9 mouse cellular contexts compared by ENCODE assay signal in the genomic region with DNA sequence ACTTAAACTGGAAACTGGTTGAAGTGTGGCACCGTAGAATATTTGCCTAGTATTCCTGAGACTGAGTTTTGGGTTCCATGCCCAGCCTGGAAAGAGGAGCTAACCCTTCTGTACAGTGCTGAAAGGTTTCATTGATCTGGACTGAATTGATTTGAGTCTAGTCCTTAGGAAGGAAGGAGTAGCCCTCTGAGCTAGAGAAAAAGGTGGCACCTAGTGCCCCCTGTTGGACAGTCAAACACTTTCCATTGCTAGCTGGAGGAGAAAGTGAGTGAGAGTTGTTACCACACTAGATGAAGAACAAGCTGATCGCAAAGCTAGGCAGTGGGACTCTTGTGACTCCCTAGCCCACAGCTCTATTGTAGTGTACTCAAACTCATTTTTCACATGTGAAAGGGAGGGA. TPM values are rescaled to one million over a fixed set of nuclear protein-coding genes. Genes with fewer than 3 reads are reported as not detected.
DNase-seq lines count a peak whose midpoint lies in the region; TF ChIP-seq lines count a peak whose summit lies in the region.
"Had no signal": no experiment of that assay in that cellular context is flagged by ENCODE, and none has a peak within 500 bp of the region (broad histone marks: within the 10 kb centered on the region; RNA-seq: fewer than 3 reads in every experiment).

No protein-coding gene starts in this region.

- no peaks in the 10 kb centered on the region; the same call in 1 of the 2 replicates for H3K36me3 ChIP-seq in heart, adult 2 months (ENCODE audit: control insufficient read depth, insufficient read depth, low read length)
- H3K36me3 ChIP-seq: neural tube, embryonic 13.5 days had no signal

- DNase-seq in heart, adult 2 months = no peak
- no peak for DNase-seq in heart, adult 9 months (ENCODE audit: low spot score in 2 of 2)
- DNase-seq in A20 (ENCODE audit: low read depth, low spot score) = peak; percentile 70
- peak; percentile 92 for DNase-seq in ZHBTc4 (ENCODE audit: low read depth, low spot score)
- DNase-seq in lung, adult 2 months = no peak
- DNase-seq in ovary, postnatal 36 days (ENCODE audit: low spot score) = no peak
- DNase-seq in spleen, postnatal 4 days (ENCODE audit: low spot score in 2 of 2) = no peak
- no peak for DNase-seq in gastrocnemius, postnatal 25 days

- H3K79me2 ChIP-seq in heart, adult 2 months (replicated peaks; ENCODE audit: control insufficient read depth, insufficient read depth, low read length) = no peaks in the 10 kb centered on the region

- H3K27me3 ChIP-seq in heart, adult 2 months (ENCODE audit: control insufficient read depth, insufficient read depth, low read length) = no peaks in the 10 kb centered on the region
- H3K27me3 ChIP-seq: neural tube, embryonic 13.5 days had no signal

- no peak overlapping the region for H3K9ac ChIP-seq in heart, adult 2 months (ENCODE audit: low read depth, low read length)
- H3K9ac ChIP-seq: neural tube, embryonic 13.5 days had no signal

- no peak overlapping the region for H3K27ac ChIP-seq in heart, adult 2 months
- H3K27ac ChIP-seq: neural tube, embryonic 13.5 days had no signal

- no peaks in the 10 kb centered on the region; the same call in 1 of the 2 replicates for H3K4me1 ChIP-seq in heart, adult 2 months (ENCODE audit: control insufficient read depth, insufficient read depth, low read length)
- no peaks in the 10 kb centered on the region for H3K4me1 ChIP-seq in lung, adult 2 months (ENCODE audit: control insufficient read depth, insufficient read depth, low read length)

- WGBS in heart, adult 2 months = 50% methylated on average over 2 of the region's 2 CpGs
- 55% methylated on average over 2 of the region's 2 CpGs for WGBS in lung, adult 2 months

- H3K4me3 ChIP-seq in heart, adult 2 months = no peak overlapping the region
- H3K4me3 ChIP-seq in lung, adult 2 months (replicated peaks; ENCODE audit: extremely low read depth, low read depth, low read length) = no peak overlapping the region
- H3K4me3 ChIP-seq: neural tube, embryonic 13.5 days had no signal

- TF ChIP-seq CTCF in heart, adult 2 months (IDR thresholded peaks at IDR 0.05) = peak; percentile 64
- TF ChIP-seq CTCF in lung, adult 2 months (IDR thresholded peaks at IDR 0.05; ENCODE audit: insufficient read depth, low read length) = peak; percentile 36; the same call in 1 of the 2 replicates

- intact Hi-C loops in heart, adult 2 months (cut with DNase I) = loop anchor here (2.0 kb wide), 1 partner anchor 33 kb away; no protein-coding TSS in a partner anchor

- no peak for TF ChIP-seq POLR2A in heart, adult 2 months (IDR thresholded peaks at IDR 0.05; ENCODE audit: insufficient read depth, low read depth, low read length)
- TF ChIP-seq POLR2A in lung, adult 2 months (IDR thresholded peaks at IDR 0.05; ENCODE audit: borderline replicate concordance, extremely low read depth, low read depth, low read length) = no peak

- TF ChIP-seq EP300 in heart, adult 2 months (IDR thresholded peaks at IDR 0.05; ENCODE audit: insufficient read depth, low read depth, low read length) = no peak

RNA-seq across cellular contexts. Expression of gene Zscan10, which starts 2.9 kb away (rescaled TPM):
- not detected for total RNA-seq in heart, adult 2 months (2021)
- polyA plus RNA-seq in heart, adult 2 months (2012; rRNA removed) = not detected in 2 replicates
- 0.06 TPM in 1 of 2 replicates, not detected in the other for polyA plus RNA-seq in lung, adult 2 months (2012; rRNA removed)
- total RNA-seq in gastrocnemius, postnatal 25 days (2021) = not detected
- polyA plus RNA-seq: neural tube, embryonic 13.5 days had no signal

RNA-seq across cellular contexts. Expression of gene Zfp13, which starts 4.3 kb away (rescaled TPM):
- 1 to 10 TPM; 2.2 to 2.8 TPM for total RNA-seq in heart, adult 2 months (2021)
- polyA plus RNA-seq in heart, adult 2 months (2012; rRNA removed) = 3.2 and 3.6 TPM in 2 replicates
- polyA plus RNA-seq in lung, adult 2 months (2012; rRNA removed) = 14.9 and 15.2 TPM in 2 replicates
- 1 to 10 TPM; 2.0 to 2.1 TPM for total RNA-seq in gastrocnemius, postnatal 25 days (2021)

RNA-seq across cellular contexts. Expression of gene Zfp213, which starts 39.5 kb away (rescaled TPM):
- total RNA-seq in heart, adult 2 months (2021) = 1 to 10 TPM; 5.5 to 6.2 TPM
- 8.7 and 9.8 TPM in 2 replicates for polyA plus RNA-seq in heart, adult 2 months (2012; rRNA removed)
- polyA plus RNA-seq in lung, adult 2 months (2012; rRNA removed) = 13.4 and 14.0 TPM in 2 replicates
- total RNA-seq in gastrocnemius, postnatal 25 days (2021) = 1 to 10 TPM; 1.9 to 2.4 TPM

RNA-seq across cellular contexts. Expression of gene Mmp25, which starts 41.5 kb away (rescaled TPM):
- under 1 TPM; 0.09 to 0.10 TPM for total RNA-seq in heart, adult 2 months (2021)
- polyA plus RNA-seq in heart, adult 2 months (2012; rRNA removed) = 0.18 and 0.21 TPM in 2 replicates
- 0.70 and 1.0 TPM in 2 replicates for polyA plus RNA-seq in lung, adult 2 months (2012; rRNA removed)
- total RNA-seq in gastrocnemius, postnatal 25 days (2021) = not detected

RNA-seq across cellular contexts. Expression of gene Bicdl2, which starts 56.8 kb away (rescaled TPM):
- not detected for total RNA-seq in heart, adult 2 months (2021)
- polyA plus RNA-seq in heart, adult 2 months (2012; rRNA removed) = not detected in 2 replicates
- polyA plus RNA-seq in lung, adult 2 months (2012; rRNA removed) = 4.0 and 6.8 TPM in 2 replicates
- not detected for total RNA-seq in gastrocnemius, postnatal 25 days (2021)
- polyA plus RNA-seq: neural tube, embryonic 13.5 days had no signal

Comparison
In these comparisons a context has a peak if more than half of its experiments do, and no peak if none do; other contexts are left out.
1. DNase-seq: peak in A20 (single experiment) and ZHBTc4 (single experiment); none in heart, adult 2 months (0 of 2), heart, adult 9 months (0 of 2), lung, adult 2 months (single experiment), ovary, postnatal 36 days (single experiment), spleen, postnatal 4 days (0 of 2) and gastrocnemius, postnatal 25 days (single experiment).